Mouse (Mus musculus): ENCODE measurements at regions not wholly inside any gene's neighbourhood (a gene's known extent, or its start where the extent isn't known, plus 50 kb on each side); places are given as distances from the start of the nearest gene placed in this dataset.

- no peak for DNase-seq (ENCODE audit: low spot score)
These were observed 418.5 kb downstream of the Adra2a start for GRCm38 (mm10) chr19:54462480-54462879.

- DNase-seq (ENCODE audit: low spot score), result no peak
These were observed 426.1 kb downstream of the Adra2a start for GRCm38 (mm10) chr19:54470034-54470433.

- DNase-seq (ENCODE audit: low spot score), result no peak
These were observed 454.1 kb downstream of the Adra2a start for GRCm38 (mm10) chr19:54498066-54498465.

- DNase-seq (ENCODE audit: low spot score), result peak; percentile 12
These were observed 489.9 kb downstream of the Adra2a start for GRCm38 (mm10) chr19:54533858-54534257.

GRCm38 (mm10) chr19:54555351-54555750, 511.4 kb downstream of the Adra2a start:
- DNase-seq (ENCODE audit: low spot score), result no peak

- no peak for DNase-seq (ENCODE audit: low spot score)
These were observed 514.0 kb downstream of the Adra2a start for GRCm38 (mm10) chr19:54557984-54558383.

GRCm38 (mm10) chr19:54583574-54583973, 539.6 kb downstream of the Adra2a start:
- no peak for DNase-seq (ENCODE audit: low spot score)

GRCm38 (mm10) chr19:54584687-54585237, 540.8 kb downstream of the Adra2a start:
- DNase-seq (ENCODE audit: low spot score), result no peak

GRCm38 (mm10) chr19:54585326-54585725, 541.4 kb downstream of the Adra2a start:
- DNase-seq (ENCODE audit: low spot score), result no peak

- no peak for DNase-seq (ENCODE audit: low spot score)
These were observed 523.7 kb downstream of the Gpam start for GRCm38 (mm10) chr19:54603345-54603744.

GRCm38 (mm10) chr19:54605346-54605745, 521.7 kb downstream of the Gpam start:
- no peak for DNase-seq (ENCODE audit: low spot score)

- no peak for DNase-seq (ENCODE audit: low spot score)
These were observed 510.1 kb downstream of the Gpam start for GRCm38 (mm10) chr19:54616924-54617323.

All from adipocyte (in vitro differentiated cells).